Mouse (Mus musculus) telencephalon, adult 2 months (tissue): ENCODE measurements at regions not wholly inside any gene's neighbourhood (a gene's known extent, or its start where the extent isn't known, plus 50 kb on each side); places are given as distances from the start of the nearest gene placed in this dataset.

Source experiments
- DNase-seq: peaks from one replicate; pipeline ENCODE4 v3.0.0-alpha.2; 2011; ENCODE audit warnings: low read depth, low spot score

GRCm38 (mm10) chr13:31330731-31331130 lies 225.2 kb upstream of the Foxq1 start:
- no peak for DNase-seq

DNA sequence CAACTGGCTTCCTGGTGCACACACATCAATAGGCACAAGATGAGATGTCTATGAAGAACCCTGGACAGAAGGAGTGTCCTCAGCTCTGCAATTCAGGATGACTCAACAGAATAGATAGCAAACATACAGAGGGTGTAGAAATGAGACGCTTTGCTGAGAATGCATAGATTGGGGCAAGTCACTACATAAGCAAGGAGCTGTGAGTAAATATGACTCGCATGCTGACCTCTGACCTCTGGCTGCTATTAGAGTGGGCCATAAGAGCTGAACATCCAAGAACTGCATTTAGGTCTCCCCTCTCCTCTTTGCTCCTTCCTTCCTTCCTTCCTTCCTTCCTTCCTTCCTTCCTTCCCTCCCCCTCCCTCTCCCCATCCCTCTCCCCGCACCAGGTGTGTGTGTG lies 221.0 kb upstream of the Foxq1 start:
- DNase-seq, result no peak

DNA sequence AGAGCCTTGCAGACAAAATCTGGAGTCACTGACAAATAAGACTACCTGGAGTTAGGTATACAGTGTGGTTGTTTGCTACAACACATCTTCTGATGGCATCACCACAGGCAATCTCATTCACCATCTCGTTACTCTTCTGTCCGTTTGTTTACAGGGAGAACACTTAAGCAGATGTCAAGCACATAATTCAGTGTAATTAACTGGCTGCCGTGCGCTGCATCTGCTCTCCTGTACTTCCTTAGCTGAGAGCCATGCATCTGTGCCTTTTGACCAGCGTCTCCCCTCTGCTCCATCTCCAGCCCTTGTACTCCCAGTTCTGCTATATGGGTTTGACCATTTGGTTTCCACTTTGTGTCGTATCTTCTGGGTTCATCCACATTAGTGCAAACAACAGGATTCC lies 218.3 kb upstream of the Foxq1 start:
- DNase-seq, result no peak

GRCm38 (mm10) chr13:31339386-31339785 lies 216.5 kb upstream of the Foxq1 start:
- no peak for DNase-seq

DNA sequence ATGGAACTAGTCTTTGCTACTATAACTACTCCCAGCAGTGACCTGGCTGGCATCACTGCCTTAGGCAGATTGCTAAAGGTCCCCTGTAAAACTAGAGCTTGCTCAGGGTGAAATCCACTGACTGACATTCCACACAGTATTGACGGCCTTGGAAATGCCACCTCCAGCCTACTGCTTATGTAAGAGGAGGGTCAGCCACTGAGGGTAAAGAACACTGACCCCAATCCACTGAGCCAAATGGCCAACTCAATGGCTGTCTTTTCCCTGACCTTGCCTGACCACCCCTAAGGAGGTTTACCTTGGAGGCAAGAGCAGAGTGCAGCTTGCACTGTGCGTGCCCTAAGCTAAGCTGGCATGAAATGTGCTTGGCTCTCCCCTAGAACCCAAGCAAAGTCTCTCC lies 216.0 kb upstream of the Foxq1 start:
- DNase-seq, result no peak

- no peak for DNase-seq
Measured at GRCm38 (mm10) chr13:31340363-31340948, 215.5 kb upstream of the Foxq1 start.

DNA sequence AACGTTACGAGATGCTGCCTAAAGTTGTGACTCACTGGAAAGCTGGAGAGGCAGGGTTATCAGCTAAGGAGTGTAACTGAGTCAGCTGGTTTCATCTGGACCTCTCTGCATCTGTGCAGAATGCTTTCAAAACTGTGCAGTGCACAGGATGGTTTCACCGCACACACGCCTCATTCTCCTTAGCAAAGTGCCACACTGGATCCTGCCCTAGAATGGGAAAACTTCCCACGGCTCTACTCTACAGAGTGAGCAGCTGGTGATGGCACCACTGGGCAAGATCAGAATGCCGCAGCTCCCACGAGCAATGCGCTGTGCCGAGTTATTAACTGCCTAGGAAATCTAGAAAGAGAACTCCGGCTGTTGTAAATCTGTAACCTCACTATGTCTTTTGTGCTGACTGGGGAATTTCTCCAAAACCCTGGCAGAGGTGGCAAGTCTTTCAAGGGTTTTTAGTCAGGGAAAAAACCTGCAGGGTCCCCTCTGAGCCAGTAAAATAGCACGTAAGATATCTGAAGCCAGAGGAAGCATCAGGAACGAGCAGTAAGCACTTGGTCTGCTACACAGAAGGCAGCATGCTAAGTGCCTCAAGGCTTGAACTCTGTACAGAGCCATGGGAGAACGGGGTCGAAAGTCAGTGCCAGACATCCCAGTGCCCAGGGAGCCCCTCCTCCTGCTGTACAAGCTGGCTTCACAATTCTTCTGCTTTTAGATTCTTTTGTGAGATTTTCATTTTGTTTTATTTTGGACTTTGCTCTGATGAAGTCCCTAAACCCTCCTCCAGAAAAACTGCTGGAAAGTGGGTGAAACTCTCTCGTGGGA lies 214.4 kb upstream of the Foxq1 start:
- DNase-seq, result no peak

- DNase-seq, result no peak
Measured at GRCm38 (mm10) chr13:31346205-31346604, 209.7 kb upstream of the Foxq1 start.

DNA sequence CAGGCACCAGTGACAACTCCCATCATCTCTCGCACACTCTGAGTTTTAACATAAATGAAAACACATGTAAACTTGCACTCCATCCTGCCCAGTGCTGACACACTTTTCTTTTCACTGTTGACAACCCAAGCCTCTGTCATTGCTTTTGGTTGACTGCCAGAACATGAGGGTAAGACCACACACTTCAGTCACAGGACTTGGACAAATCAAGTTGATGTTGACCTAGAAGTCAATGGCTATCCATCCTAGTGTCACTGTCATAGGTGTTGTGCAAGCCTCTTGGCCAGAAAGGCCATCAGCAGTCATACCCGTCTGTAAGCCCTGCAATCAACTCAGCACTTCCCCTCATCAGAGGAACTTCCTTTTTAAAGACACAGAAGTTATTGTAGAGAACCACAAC lies 208.9 kb upstream of the Foxq1 start:
- DNase-seq, result no peak

GRCm38 (mm10) chr13:31349671-31350070 lies 206.3 kb upstream of the Foxq1 start:
- DNase-seq, result no peak

DNA sequence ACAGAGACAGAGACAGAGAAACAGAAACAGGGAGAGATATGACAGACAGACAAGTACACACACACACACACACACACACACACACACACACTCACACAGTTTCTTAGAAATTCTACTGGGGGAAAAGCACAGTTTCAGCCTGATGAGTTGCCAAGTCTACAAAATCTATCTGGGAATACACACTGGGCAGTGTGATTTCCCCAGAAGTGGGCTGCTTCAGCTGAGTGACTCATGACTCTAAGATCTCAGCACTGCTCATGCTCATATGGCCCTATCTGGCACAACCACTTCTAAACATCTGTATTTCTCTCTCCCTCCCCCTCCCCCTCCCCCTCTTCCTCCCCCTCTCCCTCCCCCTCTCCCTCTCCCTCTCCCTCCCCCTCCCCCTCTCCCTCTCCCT lies 204.5 kb upstream of the Foxq1 start:
- no peak for DNase-seq

DNA sequence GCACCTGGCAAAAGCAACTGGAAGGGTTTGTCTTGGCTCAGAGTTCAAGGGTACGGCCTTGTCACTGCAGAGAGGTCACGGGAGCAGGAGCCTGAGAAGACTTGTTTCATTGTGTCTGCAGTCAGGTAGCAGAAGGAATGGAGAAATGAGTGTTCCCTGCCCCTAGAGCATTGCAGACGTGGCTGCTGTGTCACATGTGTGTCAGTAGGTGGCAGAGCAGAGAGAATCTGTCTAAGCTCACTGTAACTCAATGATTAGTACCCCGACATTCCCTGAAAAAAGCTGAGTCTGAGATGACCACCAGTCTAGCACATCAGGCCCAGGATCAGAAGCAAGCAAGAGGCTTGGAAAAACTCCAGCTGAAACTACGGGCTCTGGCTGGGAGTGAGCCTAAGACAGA lies 203.1 kb upstream of the Foxq1 start:
- no peak for DNase-seq

GRCm38 (mm10) chr13:31359353-31359752 lies 196.6 kb upstream of the Foxq1 start:
- no peak for DNase-seq

GRCm38 (mm10) chr13:31362386-31362785 lies 193.5 kb upstream of the Foxq1 start:
- no peak for DNase-seq

DNA sequence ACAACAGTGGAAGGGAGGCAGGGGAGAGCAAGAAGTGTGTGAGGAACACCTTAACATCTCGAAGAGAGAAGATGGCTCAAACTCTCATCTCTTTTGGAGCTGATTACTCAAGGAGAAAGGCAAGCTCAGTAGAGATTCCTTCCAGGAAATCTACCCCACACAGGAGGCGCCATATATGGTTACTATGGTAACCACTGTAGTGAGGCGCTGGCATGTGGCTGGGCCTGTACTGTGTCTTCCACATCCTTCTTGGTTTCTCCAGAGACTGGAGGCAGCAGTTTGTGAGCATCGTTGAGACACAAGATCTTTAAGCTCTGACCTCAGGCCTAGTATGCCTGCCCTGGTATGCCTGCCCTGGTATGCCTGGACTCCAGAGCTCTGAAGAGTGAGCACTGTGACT lies 191.6 kb upstream of the Foxq1 start:
- no peak for DNase-seq

- DNase-seq, result no peak
Measured at GRCm38 (mm10) chr13:31367226-31367625, 188.7 kb upstream of the Foxq1 start.

DNA sequence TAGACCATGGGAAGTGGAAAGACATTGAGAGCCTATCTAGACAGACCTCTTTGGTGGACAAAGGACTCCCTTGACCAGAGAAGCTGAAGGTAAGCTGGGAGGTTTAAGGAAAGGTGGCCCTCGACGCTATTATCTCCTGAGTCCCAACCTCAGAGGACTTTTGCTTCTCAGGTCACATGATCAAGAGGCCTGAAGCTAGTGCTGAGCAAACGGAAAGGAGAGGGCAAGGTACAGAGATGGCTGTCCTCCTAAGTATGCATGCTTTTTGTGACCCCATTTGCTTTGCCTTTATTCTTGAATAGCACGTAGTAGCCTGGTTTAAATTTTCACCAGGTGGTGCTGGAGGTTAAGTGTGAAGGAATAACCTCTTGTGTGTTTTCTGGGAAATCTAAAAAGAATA lies 186.8 kb upstream of the Foxq1 start:
- DNase-seq, result no peak

DNA sequence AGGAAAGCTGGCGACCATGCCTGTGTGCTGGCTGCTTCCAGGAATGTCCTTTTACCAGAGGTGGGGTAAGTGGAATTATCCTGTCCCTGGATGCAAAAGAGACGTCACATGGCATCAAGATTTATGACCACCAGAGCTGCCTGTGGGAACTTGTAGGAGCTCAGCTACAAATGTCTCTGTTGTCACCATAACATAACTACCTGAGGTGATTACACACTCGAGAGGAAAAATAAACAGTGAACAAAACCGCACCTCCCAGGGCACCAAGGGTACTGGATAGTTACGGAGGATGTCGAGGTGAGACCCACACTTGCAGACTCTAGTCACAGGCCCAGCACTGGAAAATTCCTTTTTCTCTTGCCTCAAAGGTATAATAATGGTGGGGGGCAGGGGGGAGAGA lies 185.1 kb upstream of the Foxq1 start:
- no peak for DNase-seq

DNA sequence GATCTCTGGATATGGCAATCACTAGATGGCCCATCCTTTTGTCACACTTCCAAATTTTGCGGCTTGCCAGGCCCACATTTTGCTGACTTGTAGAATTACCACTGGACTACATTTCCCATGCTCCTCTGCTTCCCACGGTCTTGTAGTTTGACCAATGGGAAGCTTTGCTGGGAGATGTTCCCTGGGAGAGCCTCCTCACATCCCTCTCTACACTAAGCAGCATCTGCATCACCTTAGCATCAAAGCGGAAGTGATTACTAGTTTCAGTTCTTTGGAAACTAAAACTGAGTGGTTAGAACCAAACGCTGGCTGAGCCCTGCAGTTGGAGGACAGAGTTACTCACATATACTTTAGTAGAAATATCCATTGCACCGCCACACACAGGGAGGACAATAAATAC lies 181.9 kb upstream of the Foxq1 start:
- DNase-seq, result no peak

DNA sequence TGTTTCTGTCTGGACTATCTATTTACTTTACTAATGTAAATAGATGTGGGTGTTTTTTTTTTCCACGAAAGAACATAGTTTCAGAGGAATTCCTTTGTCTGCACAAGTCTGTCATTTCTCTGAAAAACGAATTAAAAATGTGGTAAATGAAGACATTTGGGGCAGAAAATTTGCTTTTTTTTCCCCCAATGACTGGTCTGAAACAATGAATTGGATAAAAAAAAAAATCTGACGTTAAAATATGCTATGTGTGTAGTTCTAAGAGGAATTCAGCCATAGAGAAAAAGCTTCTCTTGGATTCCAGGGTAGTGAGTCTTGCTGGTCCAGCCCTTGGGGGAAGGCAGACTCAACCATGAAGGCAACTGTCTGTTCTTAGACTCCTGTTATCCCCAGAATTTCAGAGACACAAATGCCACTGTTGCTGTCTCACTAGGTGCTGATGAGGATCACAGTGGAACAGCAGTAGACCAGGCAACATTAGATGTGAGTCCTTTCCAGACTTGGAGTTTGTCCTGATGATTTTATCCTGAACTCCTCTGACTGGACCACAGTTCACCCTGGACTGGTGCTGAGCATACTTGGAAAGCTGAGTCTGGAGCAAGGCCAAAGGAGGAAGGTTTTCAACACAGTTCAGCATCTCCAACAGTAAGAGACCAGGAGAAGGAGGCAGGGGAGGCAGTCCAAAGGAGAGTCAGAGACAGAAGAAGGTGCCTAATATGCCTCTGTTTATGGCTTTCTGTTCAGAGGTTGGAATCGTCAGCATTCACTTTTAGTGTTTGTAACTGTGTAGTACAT lies 162.3 kb upstream of the Foxq1 start:
- DNase-seq, result no peak

DNA sequence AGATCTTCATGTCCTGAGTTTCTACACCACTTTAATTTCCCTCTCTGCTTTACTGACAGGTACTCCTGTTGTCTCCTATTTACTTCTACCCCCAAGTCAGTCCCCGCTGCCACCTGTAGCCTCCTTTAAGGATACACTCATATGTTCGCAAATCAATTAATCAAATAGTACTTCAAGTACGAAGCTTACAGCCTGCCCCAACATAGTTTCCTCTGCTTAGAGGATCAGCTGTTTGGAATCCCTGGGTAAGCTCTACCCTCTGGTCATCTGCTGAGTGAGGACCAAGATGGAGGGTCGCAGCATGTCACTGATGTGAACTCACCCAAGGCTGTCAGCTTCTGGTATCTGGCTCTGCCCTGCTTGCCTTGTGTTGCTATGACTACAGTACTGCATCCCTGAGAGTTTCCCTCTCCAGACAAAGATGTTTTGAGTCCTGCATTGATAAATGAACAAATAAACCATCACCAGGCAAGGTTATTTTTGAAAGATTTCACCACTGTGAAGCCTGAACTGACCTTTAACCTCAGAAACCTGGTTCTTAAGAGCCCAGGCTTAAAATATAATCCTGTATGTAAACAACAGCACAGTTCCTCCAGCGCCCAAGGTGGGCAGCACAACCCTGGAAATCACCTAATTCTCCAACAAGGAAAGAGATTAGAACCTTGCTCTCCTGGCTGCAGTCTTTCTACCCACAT lies 159.6 kb upstream of the Foxq1 start:
- no peak for DNase-seq

- DNase-seq, result no peak
Measured at GRCm38 (mm10) chr13:31397246-31397645, 158.7 kb upstream of the Foxq1 start.
